Mouse (Mus musculus): ENCODE measurements around the gene Nr1h5.

DNA sequence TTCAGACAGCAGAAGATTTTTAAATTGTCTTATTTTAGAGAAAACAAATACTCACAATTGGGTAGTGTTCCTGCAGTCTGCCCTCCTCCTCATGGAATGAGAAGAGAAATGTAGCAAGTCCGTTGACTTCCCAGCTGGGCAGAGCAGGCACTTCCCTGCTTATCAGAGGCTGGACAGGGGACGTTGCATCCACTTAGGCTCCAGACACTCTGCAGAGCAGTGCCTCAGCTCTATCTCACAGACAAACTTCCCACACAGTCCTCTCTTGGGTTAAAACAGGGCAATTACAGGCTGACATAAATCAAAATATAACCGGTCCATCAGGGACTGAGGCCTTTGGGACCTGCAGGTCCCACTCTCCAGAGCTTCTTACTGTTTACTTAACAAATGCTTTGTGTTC is at the start of gene Nr1h5:
- TF ChIP-seq USF1 (IDR thresholded peaks at IDR 0.05; ENCODE audit: low read depth) = no peak
- TF ChIP-seq CTCF (IDR thresholded peaks at IDR 0.05; ENCODE audit: control insufficient read depth, insufficient read depth, insufficient read length) = no peak
- no peak for TF ChIP-seq CEBPB (IDR thresholded peaks at IDR 0.05; ENCODE audit: low read depth)
- no peak for TF ChIP-seq MYOG (IDR thresholded peaks at IDR 0.05; ENCODE audit: control insufficient read depth, extremely low read depth, insufficient read length)
- TF ChIP-seq MAX (IDR thresholded peaks at IDR 0.05) = no peak
- no peak for TF ChIP-seq MYOD1 (IDR thresholded peaks at IDR 0.05; ENCODE audit: control insufficient read depth, insufficient read length, low read depth)
- TF ChIP-seq FOSL1 (IDR thresholded peaks at IDR 0.05; ENCODE audit: insufficient read depth, low read length, poor library complexity, severe bottlenecking) = no peak
